Mouse (Mus musculus) kidney, embryonic 14.5 days (tissue): ENCODE measurements at regions not wholly inside any gene's neighbourhood (a gene's known extent, or its start where the extent isn't known, plus 50 kb on each side); places are given as distances from the start of the nearest gene placed in this dataset.

ENCODE experiments used
- ATAC-seq: fragments of 200-750 bp; cut with Nextera tagmentation; 2 replicates; pipeline ENCODE4 v1.8.0; 2017; ENCODE audit warnings: moderate number of reproducible peaks, mild to moderate bottlenecking, moderate TSS enrichment, moderate library complexity; ENCODE audit not compliant: low FRiP score, low TSS enrichment
- H3K27ac ChIP-seq: fragments of 300-500 bp; sonication (generic); 2 replicates; pipeline ENCODE4 v1.5.1; 2014; ENCODE audit warnings: low read depth, mild to moderate bottlenecking, low read length, moderate library complexity, mixed read lengths
- H3K27me3 ChIP-seq: fragments of 300-500 bp; sonication (generic); 2 replicates; pipeline ENCODE4 v1.6.1; 2014; ENCODE audit warnings: mild to moderate bottlenecking, low read length; ENCODE audit not compliant: control insufficient read depth, insufficient read depth
- H3K36me3 ChIP-seq: fragments of 300-500 bp; sonication (generic); 2 replicates; pipeline ENCODE4 v1.6.1; 2014; ENCODE audit warnings: low read length, mixed read lengths; ENCODE audit not compliant: control insufficient read depth, insufficient read depth
- H3K4me1 ChIP-seq: fragments of 300-500 bp; sonication (generic); 2 replicates; pipeline ENCODE4 v1.6.1; 2014; ENCODE audit warnings: low read length, mixed read lengths; ENCODE audit not compliant: control insufficient read depth, insufficient read depth
- H3K4me2 ChIP-seq: fragments of 300-500 bp; sonication (generic); replicated peaks from 2 replicates; pipeline ENCODE4 v1.6.1; 2014; ENCODE audit warnings: low read depth, mild to moderate bottlenecking, low read length
- H3K4me3 ChIP-seq: fragments of 300-500 bp; sonication (generic); 2 replicates; pipeline ENCODE4 v1.5.1; 2014; ENCODE audit warnings: mild to moderate bottlenecking, low read length
- H3K9ac ChIP-seq: fragments of 300-500 bp; sonication (generic); 2 replicates; pipeline ENCODE4 v1.6.1; 2014; ENCODE audit warnings: low read depth, mild to moderate bottlenecking, low read length, moderate library complexity
- H3K9me3 ChIP-seq: fragments of 300-500 bp; sonication (generic); 2 replicates; pipeline ENCODE4 v1.6.1; 2016; ENCODE audit warnings: low read length; ENCODE audit not compliant: control insufficient read depth
- WGBS: fragments of 180-500 bp; shearing (Covaris S2); extraction: QIAGEN DNeasy Blood & Tissue Kit; methylation state at CpG from one replicate; pipeline ENCODE4 v1.1.7; 2014; 5-methylcytosine and 5-hydroxymethylcytosine counted together

DNA sequence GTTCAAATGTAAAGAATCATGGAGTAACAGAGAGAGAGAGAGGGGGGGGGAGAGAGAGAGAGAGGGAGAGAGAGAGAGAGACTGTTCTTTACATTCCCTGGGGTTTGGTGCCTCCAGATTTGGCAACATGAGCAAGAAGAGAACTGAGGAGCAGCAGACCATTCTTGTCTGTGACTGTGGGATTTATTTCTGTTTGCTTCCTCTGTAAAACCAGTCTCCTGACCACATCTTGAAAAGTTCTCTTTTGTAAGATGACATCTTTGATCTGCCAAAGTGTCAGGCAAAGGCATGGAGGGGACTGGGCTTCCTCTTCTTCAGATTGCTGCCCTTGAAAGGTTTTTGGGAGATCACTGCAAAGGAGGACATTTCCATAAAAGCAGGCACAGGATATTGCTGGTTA lies 376.3 kb downstream of the Kcnj2 start:
- Histone ChIP-seq H3K4me1 (no peaks in the 10 kb centered on the region), H3K4me3 (no peak overlapping the region), H3K9me3 (no peaks in the 10 kb centered on the region), H3K27ac (no peak overlapping the region), H3K4me2 (no peak overlapping the region), H3K36me3 (no peaks in the 10 kb centered on the region), H3K9ac (no peak overlapping the region), H3K27me3 (no peaks in the 10 kb centered on the region)
- ATAC-seq: no peak

DNA sequence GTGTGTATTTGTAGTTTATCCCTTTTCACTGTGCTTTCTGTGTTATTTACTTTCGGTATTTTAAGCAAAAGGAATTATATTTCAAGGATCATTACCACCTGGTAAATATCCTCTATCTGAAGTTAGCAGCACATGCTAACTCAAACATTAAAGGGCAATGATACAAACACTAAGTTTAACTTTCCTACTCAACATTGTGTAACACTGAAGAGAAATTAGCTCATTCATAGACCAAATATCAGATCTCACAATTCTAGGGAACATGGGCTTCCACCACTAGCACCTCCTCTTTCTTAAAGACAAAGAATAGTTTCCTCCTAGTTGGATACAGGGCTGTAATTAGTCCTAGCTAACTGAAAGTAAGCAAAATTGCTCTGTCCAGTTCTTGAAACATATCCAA lies 377.4 kb downstream of the Kcnj2 start:
- Histone ChIP-seq H3K4me2 (no peak overlapping the region), H3K4me3 (no peak overlapping the region), H3K4me1 (no peaks in the 10 kb centered on the region), H3K27ac (no peak overlapping the region), H3K36me3 (no peaks in the 10 kb centered on the region), H3K9me3 (no peaks in the 10 kb centered on the region), H3K9ac (no peak overlapping the region), H3K27me3 (no peaks in the 10 kb centered on the region)
- no peak for ATAC-seq
- 86% methylated on average over 1 of the region's 1 CpGs for WGBS

DNA sequence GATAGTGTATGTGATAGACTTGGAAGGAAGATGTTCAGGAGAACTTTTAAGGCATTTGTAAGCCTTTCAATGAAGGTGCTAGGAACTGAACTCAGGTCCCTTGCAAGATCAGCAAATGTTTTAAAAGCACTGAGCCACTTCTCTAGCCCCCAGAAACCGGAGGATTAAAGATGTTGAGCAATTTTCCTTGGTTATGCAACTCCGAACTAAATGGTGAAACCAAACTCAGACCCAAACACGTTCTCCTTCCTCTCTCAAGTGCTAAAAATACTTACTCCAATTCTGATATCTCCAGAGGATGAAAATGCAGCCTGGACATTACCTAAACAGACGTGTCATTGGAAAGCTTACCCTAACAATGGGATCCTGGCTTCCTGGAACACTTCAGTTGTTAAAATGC lies 378.8 kb downstream of the Kcnj2 start:
- Histone ChIP-seq H3K27ac (no peak overlapping the region), H3K9ac (no peak overlapping the region), H3K9me3 (no peaks in the 10 kb centered on the region), H3K4me2 (no peak overlapping the region), H3K36me3 (no peaks in the 10 kb centered on the region), H3K4me1 (no peaks in the 10 kb centered on the region), H3K27me3 (no peaks in the 10 kb centered on the region), H3K4me3 (no peak overlapping the region)
- 84% methylated on average over 4 of the region's 4 CpGs for WGBS
- ATAC-seq: no peak

DNA sequence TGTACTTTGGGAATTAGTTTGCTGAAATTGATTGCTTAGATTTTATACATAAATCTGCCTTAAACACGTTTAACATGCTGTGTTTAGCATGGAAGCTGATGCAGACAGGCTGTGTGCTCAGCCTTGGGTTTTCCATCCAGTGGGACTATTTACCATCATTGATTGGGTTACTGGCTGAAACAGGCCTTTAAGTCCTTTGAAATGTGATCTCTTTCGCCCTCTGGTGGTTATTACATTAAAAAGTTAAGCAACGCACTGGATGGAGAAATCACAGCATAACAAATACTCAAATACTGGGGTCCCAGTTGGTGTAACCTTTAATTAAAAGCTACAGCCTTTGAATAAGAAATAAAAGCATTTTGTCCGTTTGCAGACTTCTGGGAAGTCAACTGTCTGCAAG lies 379.8 kb downstream of the Kcnj2 start:
- no peaks in the 10 kb centered on the region for H3K4me1 ChIP-seq
- no peaks in the 10 kb centered on the region for H3K36me3 ChIP-seq
- 11% methylated on average over 4 of the region's 4 CpGs for WGBS
- no peak overlapping the region for H3K27ac ChIP-seq
- H3K9me3 ChIP-seq: no peaks in the 10 kb centered on the region
- no peaks in the 10 kb centered on the region for H3K27me3 ChIP-seq
- H3K4me3 ChIP-seq: no peak overlapping the region
- peak; percentile 60; the same call in 1 of the 2 replicates for ATAC-seq
- no peak overlapping the region for H3K4me2 ChIP-seq
- no peak overlapping the region for H3K9ac ChIP-seq

GRCm38 (mm10) chr11:111450811-111451494 lies 385.0 kb downstream of the Kcnj2 start:
- Histone ChIP-seq H3K9ac (no peak overlapping the region), H3K36me3 (no peaks in the 10 kb centered on the region), H3K9me3 (no peaks in the 10 kb centered on the region), H3K27me3 (no peaks in the 10 kb centered on the region), H3K4me3 (no peak overlapping the region), H3K4me2 (no peak overlapping the region), H3K27ac (no peak overlapping the region), H3K4me1 (no peaks in the 10 kb centered on the region)
- no peak for ATAC-seq
- WGBS: 76% methylated on average over 3 of the region's 3 CpGs

DNA sequence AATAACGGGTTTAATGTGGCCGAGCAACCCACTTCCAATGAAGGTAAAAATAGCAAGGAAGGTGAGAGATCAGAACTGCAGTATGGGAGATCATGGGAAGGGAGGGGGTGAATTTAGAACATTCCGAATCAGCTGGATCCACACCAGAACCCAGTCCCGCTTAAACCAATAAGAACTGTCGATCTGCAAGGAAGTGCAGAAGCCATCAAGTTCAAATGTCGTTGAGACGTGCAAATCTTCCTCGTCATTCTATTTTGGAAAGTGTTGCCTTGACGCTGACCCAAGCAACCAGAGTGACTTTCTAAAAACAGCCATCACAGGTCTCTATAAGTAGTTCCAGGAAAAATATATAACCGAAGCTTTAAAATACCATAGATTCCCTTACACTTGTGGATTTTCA lies 394.1 kb downstream of the Kcnj2 start:
- Histone ChIP-seq H3K36me3 (no peaks in the 10 kb centered on the region), H3K9ac (no peak overlapping the region), H3K4me3 (no peak overlapping the region), H3K4me1 (no peaks in the 10 kb centered on the region), H3K27ac (no peak overlapping the region), H3K27me3 (no peaks in the 10 kb centered on the region), H3K9me3 (no peaks in the 10 kb centered on the region), H3K4me2 (no peak overlapping the region)
- 84% methylated on average over 10 of the region's 10 CpGs for WGBS
- ATAC-seq: no peak

GRCm38 (mm10) chr11:111484981-111485380 lies 419.0 kb downstream of the Kcnj2 start:
- H3K36me3 ChIP-seq: no peaks in the 10 kb centered on the region
- no peaks in the 10 kb centered on the region for H3K4me1 ChIP-seq
- WGBS: 73% methylated on average over 6 of the region's 6 CpGs
- no peak overlapping the region for H3K9ac ChIP-seq
- H3K27ac ChIP-seq: no peak overlapping the region
- no peak overlapping the region for H3K4me2 ChIP-seq
- H3K9me3 ChIP-seq: no peaks in the 10 kb centered on the region
- no peaks in the 10 kb centered on the region for H3K27me3 ChIP-seq
- H3K4me3 ChIP-seq: no peak overlapping the region
- no peak for ATAC-seq

DNA sequence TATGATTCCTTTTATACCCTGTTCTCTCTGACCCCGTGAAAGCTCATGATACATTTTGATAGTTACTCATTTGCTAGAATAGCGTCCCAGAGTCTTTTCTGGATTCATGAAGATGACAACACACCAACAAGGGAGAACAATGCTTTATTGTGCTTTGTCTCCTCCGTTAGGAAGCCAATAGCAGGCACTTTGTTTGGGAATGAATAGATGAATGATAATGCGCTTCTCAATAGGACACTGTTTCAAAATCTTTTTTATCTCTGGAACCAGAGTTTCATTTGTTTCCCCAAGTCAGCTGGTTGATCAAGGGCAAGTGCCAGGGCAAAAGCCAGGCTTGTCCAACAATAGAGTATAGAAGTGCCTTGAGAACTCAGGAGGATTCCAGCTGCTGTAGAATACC lies 446.5 kb downstream of the Kcnj2 start:
- Histone ChIP-seq H3K27ac (no peak overlapping the region), H3K27me3 (no peaks in the 10 kb centered on the region), H3K4me3 (no peak overlapping the region), H3K4me1 (no peaks in the 10 kb centered on the region), H3K4me2 (no peak overlapping the region), H3K9ac (no peak overlapping the region), H3K9me3 (no peaks in the 10 kb centered on the region), H3K36me3 (no peaks in the 10 kb centered on the region)
- WGBS: 63% methylated on average over 4 of the region's 4 CpGs
- no peak for ATAC-seq

DNA sequence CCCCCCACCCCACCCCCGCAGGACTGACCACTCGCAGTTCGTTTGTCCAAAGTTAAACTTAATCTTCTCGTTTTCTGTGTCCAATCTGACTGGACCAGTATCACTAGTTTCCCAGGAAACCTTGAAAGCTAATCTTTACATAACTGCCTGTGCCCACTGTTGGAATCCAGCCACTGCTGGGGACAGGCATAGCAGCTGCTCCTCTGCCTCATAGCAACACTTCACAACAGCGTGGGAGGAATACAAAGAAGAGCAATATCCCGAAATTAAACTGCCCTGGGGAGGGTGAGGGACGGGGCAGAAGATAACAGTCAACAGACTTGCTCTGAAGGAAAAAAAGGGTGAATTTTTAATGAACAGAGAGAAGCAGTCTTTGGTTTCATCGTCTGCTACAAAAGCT lies 456.8 kb downstream of the Kcnj2 start:
- H3K27me3 ChIP-seq: no peaks in the 10 kb centered on the region
- no peaks in the 10 kb centered on the region for H3K36me3 ChIP-seq
- no peaks in the 10 kb centered on the region for H3K4me1 ChIP-seq
- ATAC-seq: no peak
- no peak overlapping the region for H3K9ac ChIP-seq
- 78% methylated on average over 8 of the region's 8 CpGs for WGBS
- H3K4me2 ChIP-seq: no peak overlapping the region
- no peaks in the 10 kb centered on the region for H3K9me3 ChIP-seq
- no peak overlapping the region for H3K4me3 ChIP-seq
- no peak overlapping the region for H3K27ac ChIP-seq
